In genomic region chr9:37229880-37230325, GRCm38 (mm10) we compare ENCODE assay signal across 8 mouse cellular contexts. TPM values are rescaled to one million over a fixed set of nuclear protein-coding genes. Genes with fewer than 3 reads are reported as not detected.
DNase-seq lines count a peak whose midpoint lies in the region; ATAC-seq and TF ChIP-seq lines count a peak whose summit lies in the region.

No protein-coding gene starts in this region.

- peak; percentile 34 for DNase-seq in G1E (ENCODE audit: low spot score)
- peak; percentile 59 for DNase-seq in cerebellum, adult 11 months
- DNase-seq in forebrain, embryonic 14.5 days (ENCODE audit: low spot score) = peak; percentile 85
- peak; percentile 51 to 66 for DNase-seq in heart, postnatal 36 days
- peak; percentile 77 for DNase-seq in layer of hippocampus, adult 11-12 months (ENCODE audit: low spot score)
- peak; percentile 74 for DNase-seq in thymus, adult 2 months

- WGBS in forebrain, embryonic 14.5 days = 0% methylated on average over 1 of the region's 1 CpGs
- whole genome bisulfite sequencing in liver, embryonic 16.5 days (ENCODE audit: insufficient replicate concordance) = 10% methylated on average over 1 of the region's 1 CpGs
- WGBS in neural tube, embryonic 12.5 days = 0% methylated on average over 1 of the region's 1 CpGs
- WGBS in thymus, adult 2 months = 0% methylated on average over 1 of the region's 1 CpGs

- H3K27ac ChIP-seq in forebrain, embryonic 14.5 days (ENCODE audit: low read depth, low read length) = no peak overlapping the region
- no peak overlapping the region for H3K27ac ChIP-seq in liver, embryonic 16.5 days (ENCODE audit: low read length)
- H3K27ac ChIP-seq in neural tube, embryonic 12.5 days = no peak overlapping the region
- peak overlapping the region; percentile 95 for H3K27ac ChIP-seq in thymus, adult 2 months (ENCODE audit: control insufficient read depth, insufficient read depth, low read length)

- ATAC-seq in G1E (ENCODE audit: extremely low read depth, insufficient number of reproducible peaks, low FRiP score, poor library complexity, severe bottlenecking) = peak; percentile 41
- ATAC-seq in forebrain, embryonic 14.5 days = peak; percentile 88
- peak; percentile 46; the same call in 1 of the 2 replicates for ATAC-seq in liver, embryonic 16.5 days (ENCODE audit: low read depth)
- ATAC-seq in neural tube, embryonic 12.5 days (ENCODE audit: low FRiP score, low read depth) = peak; percentile 88

- no peak overlapping the region for H3K4me3 ChIP-seq in G1E (ENCODE audit: low read depth, low read length)
- H3K4me3 ChIP-seq in forebrain, embryonic 14.5 days (ENCODE audit: low read depth, low read length) = no peak overlapping the region
- no peak overlapping the region for H3K4me3 ChIP-seq in liver, embryonic 16.5 days (ENCODE audit: low read depth, low read length)
- H3K4me3 ChIP-seq in neural tube, embryonic 12.5 days = no peak overlapping the region
- no peak overlapping the region for H3K4me3 ChIP-seq in thymus, adult 2 months (ENCODE audit: control insufficient read depth, insufficient read depth, low read length)

- no peaks in the 10 kb centered on the region for H3K27me3 ChIP-seq in G1E (ENCODE audit: insufficient read depth, low read length)
- H3K27me3 ChIP-seq in forebrain, embryonic 14.5 days (replicated peaks; ENCODE audit: control insufficient read depth, insufficient read depth, low read length) = no peaks in the 10 kb centered on the region
- no peaks in the 10 kb centered on the region for H3K27me3 ChIP-seq in liver, embryonic 16.5 days (ENCODE audit: control insufficient read depth, insufficient read depth, low read depth, low read length)
- H3K27me3 ChIP-seq in neural tube, embryonic 12.5 days (replicated peaks) = no peaks in the 10 kb centered on the region
- no peaks in the 10 kb centered on the region for H3K27me3 ChIP-seq in thymus, adult 2 months (ENCODE audit: control insufficient read depth, insufficient read depth, low read length)

- no peak for TF ChIP-seq POLR2A in thymus, adult 2 months (IDR thresholded peaks at IDR 0.05; ENCODE audit: control insufficient read depth, extremely low read depth, insufficient read depth, low read length, poor library complexity)

- no peak overlapping the region for H3K4me2 ChIP-seq in forebrain, embryonic 14.5 days (ENCODE audit: low read length)
- H3K4me2 ChIP-seq in liver, embryonic 16.5 days (ENCODE audit: low read depth, low read length) = no peak overlapping the region
- no peak overlapping the region for H3K4me2 ChIP-seq in neural tube, embryonic 12.5 days (replicated peaks)

- intact Hi-C loops in heart, postnatal 36 days (cut with DNase I) = loop anchor here (1.0 to 2.0 kb wide), 4 partner anchors 53 to 335 kb away; no protein-coding TSS in a partner anchor

- no peak overlapping the region for H3K9ac ChIP-seq in forebrain, embryonic 14.5 days (ENCODE audit: low read length)
- no peak overlapping the region for H3K9ac ChIP-seq in liver, embryonic 16.5 days (ENCODE audit: low read depth, low read length)
- H3K9ac ChIP-seq in neural tube, embryonic 12.5 days = no peak overlapping the region

- H3K4me1 ChIP-seq in G1E (ENCODE audit: insufficient read depth, low read depth, low read length) = no peaks in the 10 kb centered on the region
- H3K4me1 ChIP-seq in forebrain, embryonic 14.5 days (ENCODE audit: control insufficient read depth, insufficient read depth, low read length) = no peaks in the 10 kb centered on the region
- no peaks in the 10 kb centered on the region for H3K4me1 ChIP-seq in liver, embryonic 16.5 days (ENCODE audit: control insufficient read depth, low read depth, low read length)
- no peaks in the 10 kb centered on the region for H3K4me1 ChIP-seq in neural tube, embryonic 12.5 days
- peaks cover 48% of the 10 kb centered on the region for H3K4me1 ChIP-seq in thymus, adult 2 months (replicated peaks; ENCODE audit: control insufficient read depth, insufficient read depth, low read length)

- peak; percentile 71; the same call in 1 of the 2 replicates for TF ChIP-seq CTCF in G1E (IDR thresholded peaks at IDR 0.05; ENCODE audit: low read depth, low read length)
- no peak for TF ChIP-seq CTCF in thymus, adult 2 months (IDR thresholded peaks at IDR 0.05; ENCODE audit: borderline replicate concordance, control insufficient read depth, extremely low read depth, insufficient read depth, low read length, poor library complexity)

- no peaks in the 10 kb centered on the region for H3K9me3 ChIP-seq in G1E (replicated peaks)
- no peaks in the 10 kb centered on the region for H3K9me3 ChIP-seq in forebrain, embryonic 14.5 days (replicated peaks; ENCODE audit: control insufficient read depth, low read length)
- no peaks in the 10 kb centered on the region for H3K9me3 ChIP-seq in liver, embryonic 16.5 days (replicated peaks; ENCODE audit: control insufficient read depth, low read length)
- H3K9me3 ChIP-seq in neural tube, embryonic 12.5 days = no peaks in the 10 kb centered on the region

- H3K36me3 ChIP-seq in G1E (replicated peaks) = peaks cover 4% of the 10 kb centered on the region
- 0 out of 2 replicates have a peak, but pooled peaks cover 2% of the 10 kb centered on the region for H3K36me3 ChIP-seq in forebrain, embryonic 14.5 days (ENCODE audit: control insufficient read depth, insufficient read depth, low read length)
- H3K36me3 ChIP-seq in liver, embryonic 16.5 days (ENCODE audit: control insufficient read depth, insufficient read depth) = no peaks in the 10 kb centered on the region
- H3K36me3 ChIP-seq in neural tube, embryonic 12.5 days = no peaks in the 10 kb centered on the region
- no peaks in the 10 kb centered on the region for H3K36me3 ChIP-seq in thymus, adult 2 months (ENCODE audit: control insufficient read depth, insufficient read depth, low read length)

RNA-seq across cellular contexts. Expression of gene Tmem218, which starts 21.9 kb away (rescaled TPM):
- total RNA-seq in G1E (2014; fragmentation: Nextera tagmentation) (1.7 and 3.2 TPM in 2 replicates), G1E (2017) (3.1 and 3.5 TPM in 2 replicates)
- polyA plus RNA-seq in G1E (2012) = 0.28 and 0.30 TPM in 2 replicates
- polyA plus RNA-seq in forebrain, embryonic 14.5 days (2014; fragmentation: Nextera tagmentation; extraction: Ambion mirVana) = 11.0 and 13.9 TPM in 2 replicates
- 1 to 10 TPM; 6.4 to 7.0 TPM for total RNA-seq in heart, postnatal 36 days (2021)
- 3.4 and 3.5 TPM in 2 replicates for polyA plus RNA-seq in liver, embryonic 16.5 days (2015; fragmentation: Nextera tagmentation; extraction: Ambion mirVana)
- polyA plus RNA-seq in neural tube, embryonic 12.5 days (2016; fragmentation: Nextera tagmentation; extraction: Ambion mirVana) = 11.7 and 13.4 TPM in 2 replicates
- 2.7 and 2.9 TPM in 2 replicates for polyA plus RNA-seq in thymus, adult 2 months (2012; rRNA removed)

RNA-seq across cellular contexts. Expression of gene Slc37a2, which starts 25.6 kb away (rescaled TPM):
- total RNA-seq in G1E (2014; fragmentation: Nextera tagmentation) = 0.19 TPM in 1 of 2 replicates, not detected in the other
- 0.29 and 0.38 TPM in 2 replicates for total RNA-seq in G1E (2017)
- polyA plus RNA-seq in G1E (2012) = 0.01 TPM in 2 replicates
- polyA plus RNA-seq in forebrain, embryonic 14.5 days (2014; fragmentation: Nextera tagmentation; extraction: Ambion mirVana) = 0.88 and 1.1 TPM in 2 replicates
- 1 to 10 TPM; 2.5 to 4.5 TPM for total RNA-seq in heart, postnatal 36 days (2021)
- 1.9 and 2.0 TPM in 2 replicates for polyA plus RNA-seq in liver, embryonic 16.5 days (2015; fragmentation: Nextera tagmentation; extraction: Ambion mirVana)
- 1.5 and 1.6 TPM in 2 replicates for polyA plus RNA-seq in neural tube, embryonic 12.5 days (2016; fragmentation: Nextera tagmentation; extraction: Ambion mirVana)
- polyA plus RNA-seq in thymus, adult 2 months (2012; rRNA removed) = 38.2 and 44.1 TPM in 2 replicates

Comparison
In these comparisons a context has a peak if more than half of its experiments do, and no peak if none do; other contexts are left out.
1. DNase-seq: peak in every context shown above with its lines; median percentile 85 in forebrain, embryonic 14.5 days; 77 in layer of hippocampus, adult 11-12 months; 74 in thymus, adult 2 months; 59 in cerebellum, adult 11 months; 58 in heart, postnatal 36 days; 34 in G1E.
2. RNA of gene Slc37a2, which starts 25.6 kb away (polyA plus RNA-seq): 38.2 to 44.1 TPM in thymus, adult 2 months; 1.9 to 2.0 TPM in liver, embryonic 16.5 days, 1.5 to 1.6 TPM in neural tube, embryonic 12.5 days, 0.88 to 1.1 TPM in forebrain, embryonic 14.5 days and 0.01 TPM in G1E; every median in the first group is over 10 times any median in the second.
3. Peak in every context shown above with its lines, with median percentiles within 50 percentile points of each other: ATAC-seq.